Mouse (Mus musculus) small intestine, adult 2 months (tissue): Measurements from ENCODE around the gene Tet2. TPM values are rescaled to one million over a fixed set of nuclear protein-coding genes. Genes with fewer than 3 reads are reported as not detected.
A peak's percentile ranks its signal among the peaks of the same experiment; 100 is the strongest.
"Not testable (repeated sequence)": the region's sequence is repeated elsewhere in the genome, so short reads cannot be mapped to it uniquely, and the experiment has no call there.

ENCODE experiments used
- H3K27ac ChIP-seq: fragments of 200-500 bp; 2 replicates; pipeline ENCODE4 v1.5.1; 2012; ENCODE audit warnings: low read depth, low read length, control low read depth, inconsistent platforms; ENCODE audit not compliant: insufficient read depth
- H3K27me3 ChIP-seq: fragments of 200-500 bp; 2 replicates; pipeline ENCODE4 v1.6.1; 2012; ENCODE audit warnings: mild to moderate bottlenecking, moderate library complexity, low read length, inconsistent platforms; ENCODE audit not compliant: control insufficient read depth, insufficient read depth
- H3K36me3 ChIP-seq: fragments of 200-500 bp; 2 replicates; pipeline ENCODE4 v1.6.1; 2012; ENCODE audit warnings: mild to moderate bottlenecking, low read length, control low read depth, inconsistent platforms; ENCODE audit not compliant: control insufficient read depth, insufficient read depth
- H3K4me1 ChIP-seq: fragments of 200-500 bp; 2 replicates; pipeline ENCODE4 v1.6.1; 2012; ENCODE audit warnings: low read length, inconsistent platforms, mixed read lengths; ENCODE audit not compliant: control insufficient read depth, insufficient read depth, insufficient read length
- H3K4me3 ChIP-seq: fragments of 200-500 bp; 2 replicates; pipeline ENCODE4 v1.5.1; 2012; ENCODE audit warnings: low read depth, mild to moderate bottlenecking, control low read depth, inconsistent platforms, low read length, moderate library complexity
- CTCF ChIP-seq: fragments of 200-500 bp; IDR thresholded peaks from 2 replicates; pipeline ENCODE4 v1.5.1; 2012; ENCODE audit warnings: low read depth, mild to moderate bottlenecking, control low read depth, inconsistent platforms, low read length, moderate library complexity, mixed read lengths; ENCODE audit not compliant: insufficient replicate concordance, insufficient read length; ENCODE audit errors: extremely low read depth
- POLR2A ChIP-seq: fragments of 200-500 bp; IDR thresholded peaks from 2 replicates; pipeline ENCODE4 v1.6.1; 2012; ENCODE audit warnings: low read depth, mild to moderate bottlenecking, control low read depth, inconsistent platforms, low read length, moderate library complexity
- WGBS: fragments of 180-500 bp; shearing (Covaris S2); methylation state at CpG from one replicate; pipeline ENCODE4 v1.1.7; 2018; 5-methylcytosine and 5-hydroxymethylcytosine counted together
- polyA plus RNA-seq: library from polyadenylated mRNA; depleted of rRNA; stranded (reverse); fragments of >200 nt; gene quantifications from 2 replicates; pipeline ENCODE4 v1.2.3, GENCODE M21; 2012

Tet2 gene
- polyA plus RNA-seq, 1 experiment, result 8.7 TPM

DNA sequence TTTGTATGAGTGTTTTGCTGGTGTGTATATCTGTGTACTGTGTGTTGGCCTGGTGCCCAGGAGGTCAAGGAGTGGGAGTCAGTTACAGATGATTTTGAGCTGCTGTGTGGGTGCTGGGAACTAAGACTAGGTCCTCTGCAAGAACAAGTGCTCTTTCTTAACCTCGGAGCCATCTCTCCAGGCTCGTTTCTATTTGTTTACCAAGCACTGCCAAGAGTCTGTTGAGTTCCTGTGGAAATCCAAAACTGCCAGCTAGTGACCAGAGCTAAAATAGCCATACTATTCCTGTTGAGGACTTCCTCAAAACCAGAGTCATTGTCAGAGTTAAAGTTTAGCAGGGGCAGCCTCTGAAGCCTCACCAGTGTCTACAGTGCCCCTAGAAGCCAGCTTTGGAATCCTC lies 1.9 kb upstream of the Tet2 start:
- Histone ChIP-seq H3K27ac (no peak overlapping the region), H3K4me3 (no peak overlapping the region), H3K27me3 (no peaks in the 10 kb centered on the region), H3K4me1 (no peaks in the 10 kb centered on the region; the same call in none of the 2 replicates), H3K36me3 (no peaks in the 10 kb centered on the region)
- no peak for TF ChIP-seq CTCF
- TF ChIP-seq POLR2A, result no peak
- WGBS, result 59% methylated on average over 2 of the region's 2 CpGs

DNA sequence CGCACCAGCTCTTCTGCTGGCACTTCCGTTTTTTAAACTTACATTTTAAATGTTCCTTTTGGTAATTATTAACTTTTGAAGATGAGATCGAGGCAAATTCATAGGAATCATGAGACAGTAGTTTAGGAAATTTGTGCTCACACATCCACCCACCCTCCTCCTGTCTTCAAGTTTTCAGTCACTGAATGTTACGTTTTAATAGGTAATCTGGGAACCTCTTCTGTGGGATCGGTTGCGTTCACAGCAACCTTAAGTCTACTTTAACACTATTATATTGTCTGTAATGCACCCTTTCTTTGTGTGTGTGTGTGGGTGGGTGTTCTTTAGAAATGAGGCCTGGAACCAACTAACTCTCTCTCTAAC lies 346 bp upstream of the Tet2 start:
- Histone ChIP-seq H3K27me3 (no peaks in the 10 kb centered on the region), H3K36me3 (no peaks in the 10 kb centered on the region), H3K4me3 (peak overlapping the region; percentile 99), H3K4me1 (peaks cover 2% of the 10 kb centered on the region), H3K27ac (no peak overlapping the region)
- 35% methylated on average over 6 of the region's 6 CpGs for WGBS
- TF ChIP-seq CTCF (no peak), POLR2A (no peak)

DNA sequence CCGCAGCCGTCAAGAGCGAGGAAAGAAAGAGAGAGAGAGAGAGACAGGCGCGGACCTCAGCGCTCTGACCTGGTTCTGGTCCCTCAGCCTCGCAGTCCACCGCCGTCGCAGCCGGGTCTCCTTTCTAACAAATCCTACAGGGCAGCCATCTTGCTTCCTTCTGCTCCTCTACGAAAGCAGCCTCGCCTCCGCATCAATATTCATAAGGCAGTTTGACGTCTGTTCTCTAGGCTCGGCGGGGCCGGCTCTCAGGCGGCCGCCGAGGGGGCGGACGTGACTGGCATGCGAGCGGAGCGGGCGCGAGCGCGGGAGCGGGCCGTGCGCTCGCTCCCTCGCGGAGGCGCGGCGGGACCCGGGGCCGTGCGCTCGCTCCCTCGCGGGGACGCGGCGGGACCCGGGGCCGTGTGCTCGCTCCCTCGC lies 798 bp downstream of the Tet2 start:
- TF ChIP-seq POLR2A (peak; percentile 90; the same call in 1 of the 2 replicates), CTCF (no peak)
- under 1% methylated on average over 51 of the region's 52 CpGs for WGBS
- peak overlapping the region; percentile 99 for H3K4me3 ChIP-seq
- peak overlapping the region; percentile 89 for H3K27ac ChIP-seq
- no peaks in the 10 kb centered on the region for H3K27me3 ChIP-seq
- no peaks in the 10 kb centered on the region for H3K36me3 ChIP-seq
- H3K4me1 ChIP-seq, result peaks cover 2% of the 10 kb centered on the region

DNA sequence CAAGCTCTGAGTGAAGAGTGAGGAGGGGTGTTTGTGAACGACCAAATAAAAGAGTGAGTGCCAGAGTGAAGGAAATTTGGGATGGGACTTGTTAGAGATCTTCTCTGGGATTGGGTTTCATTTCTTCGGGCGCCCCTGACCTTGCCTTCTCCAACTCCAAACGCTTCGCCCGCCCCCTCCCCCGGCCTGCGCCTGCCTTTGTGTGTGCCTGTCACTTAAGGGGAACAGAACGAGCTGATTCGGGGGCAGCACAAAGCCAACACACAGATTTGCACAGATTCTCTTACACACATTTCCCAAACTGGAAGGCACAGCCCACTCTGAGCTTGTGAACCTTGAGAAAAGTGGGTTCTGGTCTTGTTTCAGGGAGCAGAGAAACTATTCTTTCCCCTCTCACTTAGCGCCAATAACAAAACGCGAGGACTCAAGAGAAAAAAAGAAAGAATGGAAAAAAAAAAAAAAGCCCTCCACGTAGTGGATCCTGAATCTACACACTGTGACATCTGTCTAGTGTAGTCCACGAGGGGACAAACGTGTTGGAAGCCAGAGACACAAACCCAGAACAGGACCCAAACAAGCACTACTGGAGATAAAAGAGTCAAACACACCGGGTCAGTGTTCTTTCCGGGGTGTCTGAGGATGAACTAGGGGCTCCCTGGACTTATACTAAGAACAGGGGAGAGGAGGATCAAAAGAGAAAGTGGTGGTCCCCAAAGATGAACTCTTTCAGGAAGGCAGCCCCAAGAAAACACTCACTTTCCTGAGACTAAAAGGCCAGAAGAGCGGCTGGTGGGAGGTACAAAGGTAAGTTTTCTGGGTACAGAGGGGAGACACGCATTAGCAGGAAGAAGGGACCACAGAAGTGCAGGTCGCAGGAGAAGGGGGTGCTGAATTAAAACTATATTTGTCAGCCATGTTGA lies 1.6 kb downstream of the Tet2 start:
- peaks cover 2% of the 10 kb centered on the region; the same call in 1 of the 2 replicates for H3K36me3 ChIP-seq
- peaks cover 2% of the 10 kb centered on the region for H3K4me1 ChIP-seq
- H3K4me3 ChIP-seq, result peak overlapping the region; percentile 99
- H3K27me3 ChIP-seq, result no peaks in the 10 kb centered on the region
- peak overlapping the region; percentile 89 for H3K27ac ChIP-seq
- under 1% methylated on average over 21 of the region's 21 CpGs for WGBS
- TF ChIP-seq POLR2A, result no peak

DNA sequence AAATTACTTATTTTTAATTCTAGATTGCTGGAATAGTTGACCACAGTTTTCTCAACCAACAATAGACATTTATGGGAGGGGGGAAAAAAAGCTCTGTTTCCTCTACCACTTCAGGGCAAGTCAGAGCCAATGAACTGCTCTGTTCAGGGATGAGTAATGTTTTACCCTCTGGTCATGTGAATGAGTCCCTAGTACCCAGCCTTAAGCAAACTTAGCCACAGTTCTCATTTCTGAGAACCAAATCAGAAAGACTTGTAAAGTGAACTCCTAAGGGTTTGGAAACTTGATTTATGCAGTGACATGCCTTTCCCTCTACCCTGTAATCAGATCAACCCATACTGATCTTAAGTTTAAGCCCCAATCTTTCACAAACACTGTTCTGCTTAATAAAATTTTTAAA lies 2.9 kb downstream of the Tet2 start:
- Histone ChIP-seq H3K27me3 (no peaks in the 10 kb centered on the region), H3K36me3 (peaks cover 3% of the 10 kb centered on the region; the same call in 1 of the 2 replicates), H3K4me3 (no peak overlapping the region), H3K4me1 (peaks cover 2% of the 10 kb centered on the region), H3K27ac (no peak overlapping the region)
- TF ChIP-seq POLR2A, result no peak
- TF ChIP-seq CTCF, result no peak

DNA sequence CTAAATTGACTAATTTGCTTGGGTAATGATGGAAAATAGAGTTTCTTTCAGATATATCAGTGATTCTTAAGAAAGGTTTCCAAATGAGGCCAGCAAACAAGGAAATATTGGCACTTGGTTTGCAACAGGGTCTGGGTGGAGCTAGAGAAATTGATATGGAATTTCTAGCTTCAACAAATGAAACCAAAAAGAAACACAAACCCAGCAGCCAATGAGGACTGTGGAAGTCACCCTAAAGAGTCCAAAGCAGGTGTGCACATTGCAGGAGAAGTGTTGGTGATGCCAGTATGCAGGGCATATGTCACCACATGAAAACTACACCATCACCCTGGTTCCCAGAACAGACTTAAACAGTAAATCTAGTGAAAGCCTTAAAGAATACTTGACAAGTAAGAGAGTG lies 3.9 kb downstream of the Tet2 start:
- peaks cover 2% of the 10 kb centered on the region for H3K4me1 ChIP-seq
- H3K27me3 ChIP-seq, result no peaks in the 10 kb centered on the region
- no peak overlapping the region for H3K27ac ChIP-seq
- TF ChIP-seq CTCF (no peak), POLR2A (no peak)
- peaks cover 3% of the 10 kb centered on the region; the same call in 1 of the 2 replicates for H3K36me3 ChIP-seq
- H3K4me3 ChIP-seq, result no peak overlapping the region

DNA sequence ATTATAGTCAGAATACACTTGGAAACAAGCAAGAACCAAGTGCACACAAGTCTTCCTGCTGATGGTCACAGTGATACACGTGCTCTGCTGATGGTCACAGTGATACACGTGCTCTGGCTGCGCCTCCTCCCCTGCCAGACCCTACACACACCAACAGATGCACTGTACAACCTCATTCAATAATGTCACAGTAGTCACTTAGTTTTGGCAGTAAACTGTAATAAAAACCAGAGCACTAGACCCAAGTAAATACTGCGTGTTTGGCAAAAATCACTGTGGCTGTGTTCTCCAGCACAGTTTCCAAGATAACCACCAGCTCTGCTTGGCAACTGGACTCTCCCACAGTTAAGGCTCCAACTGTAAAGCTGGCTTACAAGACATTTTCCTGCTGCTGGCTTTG lies 4.9 kb downstream of the Tet2 start:
- TF ChIP-seq CTCF (no peak), POLR2A (no peak)
- Histone ChIP-seq H3K4me1 (peaks cover 2% of the 10 kb centered on the region), H3K4me3 (no peak overlapping the region), H3K36me3 (peaks cover 3% of the 10 kb centered on the region; the same call in 1 of the 2 replicates), H3K27ac (no peak overlapping the region), H3K27me3 (no peaks in the 10 kb centered on the region)
- 69% methylated on average over 4 of the region's 4 CpGs for WGBS

DNA sequence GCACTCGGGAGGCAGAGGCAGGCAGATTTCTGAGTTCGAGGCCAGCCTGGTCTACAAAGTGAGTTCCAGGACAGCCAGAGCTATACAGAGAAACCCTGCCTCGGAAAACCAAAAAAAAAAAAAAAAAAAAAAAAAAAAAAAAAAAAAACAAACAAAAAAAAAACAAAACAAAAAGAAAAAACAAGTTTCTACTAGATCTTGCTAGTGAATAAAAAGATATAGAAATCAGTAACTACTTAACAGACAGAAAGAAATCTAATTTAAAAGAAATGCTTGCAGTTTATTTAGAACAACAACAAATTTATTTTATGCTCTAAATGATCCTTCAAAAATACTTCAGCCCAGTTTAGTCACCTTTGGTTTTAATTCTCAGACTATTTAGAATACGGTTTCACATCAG lies 6.4 kb downstream of the Tet2 start:
- WGBS, result 89% methylated on average over 4 of the region's 4 CpGs
- H3K36me3 ChIP-seq, H3K27ac ChIP-seq, H3K4me1 ChIP-seq, H3K4me3 ChIP-seq, H3K27me3 ChIP-seq: not testable (repeated sequence)
